Mouse (Mus musculus): ENCODE results near the gene Cd82. TPM values are rescaled to one million over a fixed set of nuclear protein-coding genes. Genes with fewer than 3 reads are reported as not detected.

The Cd82 gene
- 10 to 100 TPM; 11.9 to 12.6 TPM for total RNA-seq (2021)

DNA sequence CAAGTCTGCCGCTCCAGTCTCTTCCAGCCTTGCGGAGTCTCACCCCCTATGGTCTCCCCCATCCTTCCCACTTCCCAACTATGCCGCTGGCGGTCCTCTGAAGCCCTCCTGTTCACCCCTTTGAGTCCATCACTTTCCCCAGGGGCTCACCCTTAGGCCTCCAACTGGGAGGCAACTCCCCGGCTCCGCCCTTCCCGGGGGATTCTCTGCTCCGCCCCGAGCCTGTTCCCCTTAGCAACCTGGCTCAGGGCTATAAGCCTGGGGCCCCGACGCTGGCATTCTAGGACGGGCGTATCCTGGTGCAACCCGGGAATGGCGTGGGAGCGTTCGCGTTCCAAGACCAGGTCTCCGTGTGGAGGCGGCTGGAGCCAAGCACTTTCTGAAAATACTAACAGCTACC is at the start of gene Cd82:
Gene Cd82 (minus strand): TSS at position 381 of the 400 bp plus-strand sequence.
- peak; percentile 69 for DNase-seq (ENCODE audit: low spot score)
- intact Hi-C loops (cut with DNase I): no loop called here

DNA sequence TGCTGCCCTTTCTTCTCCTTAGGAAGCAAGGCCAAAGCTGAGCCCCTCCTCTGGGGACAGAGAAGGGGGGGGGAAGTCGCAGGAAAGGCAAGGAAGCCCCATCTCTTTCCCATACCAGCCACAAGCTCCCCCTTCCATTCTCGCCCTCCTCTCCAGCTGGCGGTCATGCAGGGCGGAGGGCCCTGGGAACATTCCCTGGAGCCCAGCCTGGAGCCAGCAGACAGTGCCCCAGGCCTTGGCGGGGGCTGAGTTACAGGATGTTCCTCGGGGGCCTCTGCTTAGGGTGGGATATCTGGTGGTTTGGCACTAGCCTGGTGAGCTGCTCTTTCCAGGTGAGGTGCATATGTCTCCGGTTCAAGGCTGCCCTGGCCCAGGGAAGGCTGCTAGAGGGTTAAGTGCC is 49.2 kb upstream of the Cd82 start:
- intact Hi-C loops (cut with DNase I): no loop called here
- DNase-seq (ENCODE audit: low spot score): no peak

DNA sequence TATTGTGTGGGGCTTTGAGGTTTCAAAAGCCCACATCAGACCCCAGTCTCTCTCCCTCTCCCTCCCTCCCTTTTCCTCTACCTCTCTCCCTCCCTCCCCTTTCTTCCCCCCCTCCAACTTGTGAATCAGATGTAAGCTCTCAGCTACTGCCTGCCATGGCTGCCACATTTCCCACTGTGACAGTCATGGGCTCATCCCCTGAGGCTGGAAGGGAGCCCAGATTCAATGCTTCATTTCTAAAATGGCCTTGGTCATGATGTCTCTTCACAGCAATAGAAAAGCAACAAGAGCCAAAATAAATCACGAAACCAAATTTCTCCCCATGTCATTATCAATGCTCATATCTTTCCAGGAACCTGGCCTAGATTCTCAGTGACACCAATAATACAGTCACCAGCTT is 47.9 kb upstream of the Cd82 start:
- intact Hi-C loops (cut with DNase I): no loop called here
- no peak for DNase-seq (ENCODE audit: low spot score)

DNA sequence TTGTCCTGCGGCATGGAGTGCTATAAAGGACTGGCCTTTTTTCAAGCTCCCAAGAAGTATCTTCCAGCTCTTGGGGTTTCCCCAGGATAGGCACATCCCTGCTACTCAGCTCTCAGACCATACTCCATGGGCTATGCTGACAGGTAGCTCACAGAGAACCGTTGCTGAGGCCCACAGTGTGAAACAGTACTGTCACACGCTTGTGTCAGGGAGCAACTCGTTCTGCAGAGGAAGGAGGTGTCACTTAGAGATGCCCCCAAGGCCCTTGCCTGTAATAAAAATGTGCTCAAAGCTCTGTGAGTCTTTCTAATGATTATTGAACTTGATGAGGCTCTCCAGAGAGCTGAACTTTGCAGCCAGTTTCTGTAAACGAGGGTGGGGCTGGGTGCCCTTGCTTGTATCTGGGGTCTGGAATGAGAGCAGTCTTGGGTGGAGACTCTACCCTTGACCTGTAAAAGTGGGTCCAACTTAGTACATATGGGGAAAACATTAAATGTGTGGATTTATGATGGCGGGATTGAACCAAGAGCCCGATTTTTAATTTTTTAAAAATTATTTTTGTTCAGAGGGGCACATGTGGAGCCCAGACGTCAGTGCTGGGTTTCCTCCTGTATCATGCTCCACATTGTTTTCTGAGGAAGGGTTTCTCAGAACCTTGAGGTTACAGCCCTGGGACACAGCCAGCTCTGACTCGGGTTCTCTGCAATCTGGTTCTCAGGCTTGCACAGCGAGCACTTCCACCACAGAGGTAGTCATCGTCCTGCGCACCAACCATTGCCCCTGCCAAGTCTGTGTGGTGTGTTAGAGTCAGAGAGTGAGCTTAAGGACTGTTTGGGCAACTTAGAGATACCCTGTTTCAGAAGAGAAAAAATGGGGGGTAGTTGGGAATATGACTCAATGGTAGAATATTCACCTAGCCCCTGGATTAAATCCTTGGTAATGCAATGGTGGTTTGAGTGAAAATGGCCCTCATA is 47.1 kb upstream of the Cd82 start:
- DNase-seq (ENCODE audit: low spot score): no peak
- intact Hi-C loops (cut with DNase I): no loop called here

DNA sequence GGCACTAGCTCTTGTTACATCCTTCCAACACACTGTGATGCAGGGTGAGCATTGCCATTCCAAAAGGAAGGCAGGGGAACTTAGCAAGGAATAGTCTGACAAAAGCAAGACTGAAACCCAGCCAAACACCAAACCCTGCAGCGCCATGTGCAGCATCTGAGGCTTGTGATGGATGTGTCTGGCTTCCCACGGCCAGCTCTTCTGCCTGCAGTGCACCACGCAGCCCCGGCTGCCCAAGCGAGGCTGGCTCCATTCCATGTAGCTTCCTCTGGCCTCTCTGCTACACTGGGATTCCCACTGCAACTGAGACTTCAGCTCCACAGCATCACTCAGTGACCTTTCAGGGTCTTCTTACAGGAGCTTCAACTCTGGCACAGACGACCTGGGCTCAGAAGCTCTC is 42.2 kb upstream of the Cd82 start:
- no peak for DNase-seq (ENCODE audit: low spot score)
- intact Hi-C loops (cut with DNase I): no loop called here

DNA sequence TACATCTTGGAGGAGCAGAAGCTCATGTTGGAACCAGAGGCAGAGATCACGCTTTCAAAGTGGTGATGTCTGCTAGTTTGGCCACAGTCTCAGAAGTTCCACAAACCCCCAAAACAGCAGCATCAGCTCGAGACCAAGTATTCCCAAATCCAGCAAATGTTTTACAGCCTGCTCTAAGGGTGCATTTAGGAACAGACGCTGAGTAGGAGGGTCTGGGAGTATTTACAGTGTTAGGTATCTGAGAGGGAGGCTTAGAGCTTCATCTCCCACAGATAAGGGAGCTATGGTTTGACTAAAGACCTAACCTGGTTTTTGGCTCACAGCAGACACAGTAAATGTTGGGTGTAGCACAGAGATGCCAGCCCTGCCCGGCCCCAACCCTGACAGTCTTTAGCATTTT is 40.4 kb upstream of the Cd82 start:
- intact Hi-C loops (cut with DNase I): no loop called here
- no peak for DNase-seq (ENCODE audit: low spot score)

DNA sequence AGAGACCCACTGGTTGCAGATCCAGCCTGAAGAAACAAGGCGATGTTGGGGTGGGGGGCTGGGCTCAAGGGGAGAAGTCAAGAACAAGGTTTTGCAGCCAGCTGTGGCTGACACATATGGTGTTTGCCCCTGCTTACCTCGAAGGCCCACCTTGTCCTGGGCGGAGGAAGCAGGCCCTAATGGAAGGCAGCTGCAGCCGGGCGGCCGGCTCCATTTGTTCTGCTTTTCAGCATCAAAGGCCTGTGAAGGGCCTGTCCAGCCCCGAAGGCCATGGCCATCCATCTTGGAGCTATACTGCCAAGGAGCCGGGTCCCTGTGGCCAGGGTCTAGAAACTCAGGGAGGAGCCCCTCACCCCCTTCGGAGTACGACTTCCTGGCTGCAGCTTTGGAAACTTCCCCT is 38.4 kb upstream of the Cd82 start:
- intact Hi-C loops (cut with DNase I): no loop called here
- DNase-seq (ENCODE audit: low spot score): no peak

DNA sequence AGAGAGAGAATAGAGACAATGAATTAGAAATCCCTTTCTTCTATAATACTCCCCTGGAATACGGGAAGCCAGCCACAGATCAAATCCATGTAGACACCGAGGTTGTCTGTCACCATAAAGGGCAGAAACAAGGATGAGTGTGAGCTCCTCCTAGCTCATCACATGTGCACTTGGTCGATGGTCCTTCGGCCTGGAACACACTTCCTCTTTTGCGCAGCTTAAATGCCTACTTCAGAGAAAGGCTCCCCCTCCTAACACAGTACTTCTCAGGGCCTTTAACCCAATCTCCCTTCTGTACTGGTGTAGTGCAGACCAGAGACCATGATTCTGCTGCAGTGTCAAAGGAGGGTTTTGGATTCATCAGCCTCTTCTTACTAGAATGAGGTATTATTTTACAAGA is 34.3 kb upstream of the Cd82 start:
- DNase-seq (ENCODE audit: low spot score): no peak
- intact Hi-C loops (cut with DNase I): no loop called here

DNA sequence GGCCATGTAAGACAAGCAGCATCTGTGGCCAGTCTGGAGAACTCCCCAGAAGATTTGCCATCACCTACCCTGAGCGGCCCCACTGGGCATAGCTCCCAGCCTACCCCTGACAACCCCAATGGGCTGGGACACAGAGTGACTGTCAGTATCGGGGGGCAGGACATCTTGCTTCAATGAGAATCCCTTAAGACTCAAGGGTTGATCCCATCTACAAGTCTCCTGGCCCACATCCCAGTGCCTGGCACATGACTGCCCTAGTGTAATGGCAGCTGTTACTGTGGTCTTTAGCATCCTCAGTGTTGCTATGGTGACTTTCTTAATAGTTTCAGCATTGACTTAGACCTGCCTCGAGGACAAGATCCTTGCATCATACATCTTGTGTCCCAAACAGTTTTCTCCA is 32.2 kb upstream of the Cd82 start:
- no peak for DNase-seq (ENCODE audit: low spot score)

DNA sequence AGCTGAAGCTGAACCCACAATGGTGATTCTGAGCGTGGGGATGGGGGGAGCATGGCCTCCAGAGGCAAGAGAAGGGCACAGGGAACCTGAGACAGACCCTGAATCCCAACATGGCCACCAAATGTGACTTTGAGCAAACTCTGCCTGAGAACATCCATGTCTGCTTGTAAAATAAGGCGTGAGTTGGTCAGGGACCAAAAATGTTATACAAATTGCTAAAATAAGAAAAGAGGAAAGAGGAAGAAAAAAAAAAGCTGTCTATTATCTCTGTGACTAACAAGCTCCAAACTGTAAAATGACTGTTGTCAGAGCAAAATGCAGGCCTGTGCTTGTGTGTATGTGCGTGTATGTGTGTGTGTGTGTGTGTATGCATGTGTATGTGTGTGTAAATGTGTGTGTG is 30.6 kb upstream of the Cd82 start:
- no peak for DNase-seq (ENCODE audit: low spot score)
- intact Hi-C loops (cut with DNase I): no loop called here

More for the DNA sequence above, 32.2 kb upstream of the Cd82 start:
- intact Hi-C loops (cut with DNase I): no loop called here

DNA sequence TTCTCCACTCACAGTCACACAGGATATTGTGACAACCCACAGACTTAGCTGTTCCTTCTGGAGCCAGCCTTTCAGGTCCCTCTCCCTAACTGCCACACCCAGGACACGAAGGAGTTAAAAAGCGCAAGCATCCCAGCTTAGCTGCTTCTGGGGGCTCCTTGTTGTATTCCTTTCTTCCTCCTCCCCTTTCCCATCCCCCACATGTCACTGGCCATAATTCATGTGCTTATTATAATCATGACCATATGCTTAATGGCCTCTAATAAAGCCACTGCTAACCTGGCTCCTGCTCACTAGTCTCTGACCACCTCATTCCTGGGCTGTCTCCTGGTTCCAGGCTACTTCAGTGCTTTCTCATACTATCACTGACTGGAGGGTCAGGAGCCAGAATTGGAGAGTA is 27.6 kb upstream of the Cd82 start:
- intact Hi-C loops (cut with DNase I): no loop called here

DNA sequence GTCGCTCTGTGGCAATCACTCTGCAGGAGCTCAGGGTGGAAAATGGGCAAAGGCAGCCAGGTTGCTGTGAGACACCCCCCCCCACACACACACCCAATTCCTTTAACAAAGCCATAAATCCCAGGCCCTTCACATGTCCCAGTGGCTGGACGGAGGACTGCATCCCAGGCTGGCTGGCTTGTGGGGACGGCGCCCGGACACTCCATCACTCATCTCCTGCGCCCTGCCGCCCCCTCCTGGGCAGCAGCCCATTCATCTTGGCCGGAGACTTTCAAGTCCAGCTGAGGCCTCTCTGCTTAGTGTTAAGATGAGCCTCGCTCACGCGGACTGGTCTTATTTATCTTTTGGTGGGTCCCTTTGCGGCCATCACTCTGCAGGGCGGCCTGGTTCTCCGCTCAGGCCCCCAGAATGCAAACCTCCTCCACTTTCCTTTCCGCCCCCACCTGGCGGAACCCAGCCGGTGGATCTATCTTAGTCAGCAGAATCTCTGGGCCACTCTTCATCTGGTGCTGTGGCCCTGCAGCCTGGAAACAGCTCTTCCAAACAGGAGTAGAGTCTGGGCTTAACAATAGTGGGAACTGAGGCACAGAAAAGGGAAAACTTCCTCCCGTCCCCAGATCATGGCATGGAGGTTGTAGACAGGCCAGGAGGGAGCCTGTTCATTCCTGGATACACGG is 26.1 kb upstream of the Cd82 start:
- intact Hi-C loops (cut with DNase I): loop anchor here (5.0 kb wide), 1 partner anchor 68 kb away; no protein-coding TSS in a partner anchor
- no peak for DNase-seq (ENCODE audit: low spot score)

More for the DNA sequence above, 27.6 kb upstream of the Cd82 start:
- DNase-seq (ENCODE audit: low spot score): no peak

DNA sequence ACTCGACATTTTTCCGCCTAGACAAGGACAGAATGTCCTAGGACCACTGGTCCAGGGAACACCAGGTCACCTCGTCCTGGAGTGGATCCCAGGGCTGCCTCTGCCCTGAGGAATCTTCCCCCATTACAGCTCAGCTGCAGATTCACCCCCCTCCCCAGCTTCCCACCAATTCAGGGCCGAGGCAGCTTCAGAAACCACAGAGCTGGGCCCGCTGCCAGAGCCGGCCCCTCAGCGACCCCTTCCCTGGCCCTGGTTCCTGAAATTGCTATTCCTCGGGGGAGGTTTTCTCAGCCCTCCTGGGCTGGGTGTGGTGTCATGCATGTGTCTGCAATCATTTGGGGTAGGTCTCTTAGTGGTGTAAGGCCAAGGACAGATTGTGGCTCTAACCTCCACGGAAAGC is 22.5 kb upstream of the Cd82 start:
- no peak for DNase-seq (ENCODE audit: low spot score)
- intact Hi-C loops (cut with DNase I): loop anchor here (5.0 kb wide), 1 partner anchor 72 kb away; no protein-coding TSS in a partner anchor

DNA sequence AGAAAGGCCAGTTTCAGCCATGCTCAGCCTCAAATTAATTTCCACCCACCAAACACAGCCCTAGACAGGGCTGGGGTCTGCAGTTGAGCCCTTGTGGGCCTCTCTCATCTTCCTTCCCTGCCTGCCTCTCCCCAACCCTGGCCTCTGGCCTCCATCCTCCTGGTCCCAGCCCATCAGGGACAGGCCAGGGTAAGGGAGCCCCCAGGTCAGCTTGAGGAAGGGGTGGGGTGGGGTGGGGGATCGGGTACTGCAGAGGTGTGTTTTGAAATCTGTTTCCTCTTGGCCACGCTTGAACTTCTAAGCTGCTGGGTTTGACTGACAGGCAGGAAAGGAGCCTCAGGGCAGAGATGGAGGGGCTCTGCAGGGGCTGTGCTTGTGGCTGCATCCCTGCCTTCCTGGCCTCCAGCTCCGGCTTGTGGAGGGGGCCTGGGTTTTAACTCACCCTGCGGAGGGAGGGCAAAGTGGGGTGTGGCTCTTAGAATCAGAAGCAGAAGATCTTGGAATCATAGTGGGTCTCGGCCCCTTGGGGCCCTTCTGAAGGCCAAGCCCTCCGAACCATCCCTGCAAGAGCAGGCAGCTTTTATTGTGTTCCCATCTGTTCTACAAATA is 19.2 kb upstream of the Cd82 start:
- intact Hi-C loops (cut with DNase I): no loop called here
- no peak for DNase-seq (ENCODE audit: low spot score)

DNA sequence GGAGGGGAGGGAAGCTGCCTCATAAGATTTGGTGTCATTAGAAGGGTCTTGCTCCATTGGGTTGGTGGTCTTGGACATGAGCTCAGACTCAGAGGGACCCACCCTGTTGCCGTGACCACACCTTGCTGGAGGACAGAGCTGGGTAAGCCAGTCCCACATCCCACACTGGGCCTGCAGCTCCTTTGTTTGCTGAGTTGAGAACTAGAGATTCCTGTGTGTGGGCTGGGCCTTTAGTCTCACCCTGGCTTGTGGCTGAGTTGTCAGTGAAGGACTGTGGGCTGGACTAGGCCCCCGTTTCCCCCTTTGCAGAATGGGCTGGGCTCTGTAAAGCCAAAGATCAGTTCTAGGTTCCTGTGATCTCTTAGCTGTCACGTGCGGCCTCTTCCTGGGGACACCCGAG is 15.8 kb upstream of the Cd82 start:
- intact Hi-C loops (cut with DNase I): loop anchor here (10.0 kb wide), 1 partner anchor 336 kb away; no protein-coding TSS in a partner anchor
- no peak for DNase-seq (ENCODE audit: low spot score)

DNA sequence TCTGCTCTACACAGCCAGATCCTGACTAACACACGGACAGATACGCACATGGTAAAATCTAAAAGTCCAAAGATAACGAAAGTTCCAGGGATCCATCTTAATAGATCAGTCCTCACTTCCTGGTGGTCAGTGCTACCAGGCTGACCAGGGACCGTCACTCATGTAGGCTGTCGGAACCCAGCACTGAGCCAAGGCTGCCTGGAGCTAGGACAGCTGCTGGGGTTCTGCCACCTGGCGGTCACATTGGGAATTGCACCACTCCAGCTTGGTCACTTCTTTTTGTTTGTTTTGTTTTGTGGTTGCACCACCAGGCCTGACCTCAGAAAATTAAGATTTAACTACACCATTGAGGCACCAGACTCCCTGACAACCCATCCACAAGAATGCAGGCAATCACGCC is 14.6 kb upstream of the Cd82 start:
- DNase-seq (ENCODE audit: low spot score): no peak
- intact Hi-C loops (cut with DNase I): loop anchor here (2.0 to 10.0 kb wide), 2 partner anchors 309 to 337 kb away; no protein-coding TSS in a partner anchor

DNA sequence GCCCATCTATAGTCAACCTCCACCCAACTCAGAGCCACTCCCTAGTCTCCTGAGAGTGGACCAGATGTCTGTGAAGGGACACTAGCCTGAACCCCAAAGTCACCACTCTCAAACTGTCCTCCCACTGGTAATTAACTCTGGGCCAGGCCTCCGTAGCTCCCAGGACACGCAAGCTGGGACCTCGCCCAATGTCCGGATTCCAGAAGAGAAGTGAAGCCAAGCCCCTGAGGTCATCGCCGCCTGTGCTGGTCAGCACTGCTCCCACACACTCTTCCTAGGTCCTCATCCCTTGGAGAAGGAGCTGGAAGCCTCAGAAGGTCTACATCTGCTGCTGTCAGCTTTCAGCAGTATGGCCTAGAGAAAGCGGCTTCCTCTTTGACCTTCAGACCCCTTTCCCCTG is 13.5 kb upstream of the Cd82 start:
- DNase-seq (ENCODE audit: low spot score): peak; percentile 65
- intact Hi-C loops (cut with DNase I): loop anchor here (2.0 to 10.0 kb wide), 2 partner anchors 310 to 338 kb away; no protein-coding TSS in a partner anchor

DNA sequence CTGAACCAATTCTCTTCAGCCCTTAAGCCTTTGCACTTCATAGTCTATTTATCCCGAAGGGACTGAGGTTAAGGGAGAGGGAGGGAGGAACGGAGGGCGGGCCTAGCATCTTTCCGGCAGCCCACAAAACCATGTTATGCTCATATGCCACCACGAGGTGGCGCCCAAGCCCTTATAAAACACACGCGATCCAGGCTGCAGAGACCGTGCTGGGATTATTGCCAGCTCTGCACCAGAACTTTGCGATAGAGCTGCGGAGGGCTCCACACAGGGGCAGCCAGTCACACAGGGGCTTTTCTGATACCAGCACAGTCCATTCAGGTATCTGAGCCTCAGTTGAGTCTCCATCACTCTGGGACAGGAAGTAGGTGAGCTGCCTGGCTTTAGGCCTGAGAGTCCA is 12.1 kb upstream of the Cd82 start:
- intact Hi-C loops (cut with DNase I): loop anchor here (1.0 to 10.0 kb wide), 2 partner anchors 184 to 340 kb away; no protein-coding TSS in a partner anchor
- peak; percentile 75 for DNase-seq (ENCODE audit: low spot score)

DNA sequence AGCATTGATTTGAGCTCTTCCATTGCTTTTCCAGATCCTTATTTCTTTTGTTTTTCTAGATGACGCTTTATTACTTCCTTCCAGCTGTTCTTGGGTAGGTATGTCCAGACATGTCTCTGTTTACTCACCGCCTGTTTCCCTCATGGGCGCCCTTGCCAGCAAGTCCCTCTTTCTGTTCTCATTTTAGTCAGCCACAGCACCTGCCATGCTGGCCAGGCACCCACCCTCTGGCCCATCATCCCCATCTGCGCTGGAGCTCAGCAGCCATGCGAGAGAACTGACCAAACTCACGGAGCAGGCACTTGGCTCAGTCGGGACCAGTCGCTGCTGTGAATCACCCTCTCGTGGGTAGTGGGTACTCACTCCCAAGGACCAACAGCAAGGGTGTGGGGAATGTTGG is 11.0 kb upstream of the Cd82 start:
- intact Hi-C loops (cut with DNase I): loop anchor here (5.0 to 10.0 kb wide), 2 partner anchors 341 to 407 kb away; no protein-coding TSS in a partner anchor
- no peak for DNase-seq (ENCODE audit: low spot score)

DNA sequence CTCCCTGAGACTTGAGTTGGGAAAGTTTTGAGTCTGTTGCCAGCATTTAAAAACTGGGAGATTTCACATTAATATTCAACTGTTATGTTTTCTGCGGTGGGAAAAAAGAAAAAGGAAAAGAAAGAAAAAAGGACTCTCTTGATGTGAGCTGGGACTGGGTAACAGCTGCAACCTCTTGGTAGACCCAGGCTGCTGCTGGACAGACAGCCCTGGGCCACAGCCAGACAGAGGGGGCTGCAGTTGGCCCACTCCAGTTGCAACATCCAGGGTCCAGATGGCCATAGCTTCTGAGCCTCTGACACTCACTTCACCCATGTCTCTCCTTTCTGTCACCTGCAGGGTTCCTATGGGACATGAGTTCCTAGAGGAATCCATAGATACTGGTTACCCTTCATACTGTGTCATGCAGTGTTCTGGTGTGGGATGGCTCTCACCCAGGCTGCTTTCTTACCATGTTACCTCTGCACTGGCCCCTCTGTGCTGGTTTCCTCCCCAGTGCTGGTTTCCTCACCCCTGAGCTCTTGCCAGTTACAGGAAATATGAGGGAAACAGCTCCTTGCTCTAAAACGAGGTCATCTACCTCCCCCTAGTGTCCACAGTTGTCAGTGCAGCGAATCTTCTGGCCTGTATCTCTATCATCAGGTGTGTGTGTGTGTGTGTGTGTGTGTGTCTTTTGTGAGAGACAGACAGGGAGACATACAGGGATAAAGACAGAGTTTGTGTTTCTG is 8.1 kb upstream of the Cd82 start:
- intact Hi-C loops (cut with DNase I): loop anchor here (1.0 to 10.0 kb wide), 4 partner anchors 50 to 404 kb away; no protein-coding TSS in a partner anchor
- DNase-seq (ENCODE audit: low spot score): peak; percentile 43
